Mouse (Mus musculus): ENCODE data around the gene Ccdc117. TPM values are rescaled to one million over a fixed set of nuclear protein-coding genes. Genes with fewer than 3 reads are reported as not detected.
"Not testable (repeated sequence)": the region's sequence is repeated elsewhere in the genome, so short reads cannot be mapped to it uniquely, and the experiment has no call there.

Ccdc117 gene
- total RNA-seq, 2 experiments from 2014 or later, result 14.7 to 16.3 TPM

GRCm38 (mm10) chr11:5519681-5520080, 22.3 kb downstream of the Ccdc117 start:
- intact Hi-C loops (cut with DNase I), result loop anchor here (2.0 kb wide), 2 partner anchors 23 to 35 kb away; partner anchors contain the start of gene Ccdc117
- Histone ChIP-seq H3K4me3 (no peak overlapping the region), H3K27ac (no peak overlapping the region)
- no peak for DNase-seq (ENCODE audit: extremely low spot score in 1 of 2, low spot score in 2 of 2)
- TF ChIP-seq CTCF (IDR thresholded peaks at IDR 0.05), result no peak

DNA sequence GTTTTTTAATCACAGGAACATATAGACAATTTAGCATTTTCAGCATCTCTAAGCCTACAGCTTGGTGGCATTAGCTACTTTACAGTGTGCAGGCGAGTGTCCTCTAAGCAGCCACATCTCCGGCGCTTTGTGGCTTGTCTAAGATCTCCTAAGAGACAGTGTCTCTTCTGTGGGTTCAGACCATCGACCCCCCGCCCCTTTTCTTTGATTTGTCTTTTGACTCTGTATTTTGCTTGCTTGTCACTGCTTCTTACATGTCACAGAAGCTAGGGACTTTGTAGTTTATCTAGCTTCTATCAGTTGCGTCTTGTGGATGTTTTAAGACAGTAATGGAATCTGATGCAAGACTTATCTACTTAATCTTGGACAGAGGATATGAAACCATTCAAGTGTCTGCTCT, 24.6 kb downstream of the Ccdc117 start:
- TF ChIP-seq CTCF (IDR thresholded peaks at IDR 0.05), result no peak
- Histone ChIP-seq H3K27ac (no peak overlapping the region), H3K4me3 (no peak overlapping the region)
- intact Hi-C loops (cut with DNase I), result no loop called here
- no peak for DNase-seq (ENCODE audit: extremely low spot score in 1 of 2, low spot score in 2 of 2)

GRCm38 (mm10) chr11:5516617-5517016, 25.4 kb downstream of the Ccdc117 start:
- H3K4me3 ChIP-seq, result no peak overlapping the region
- H3K27ac ChIP-seq, result no peak overlapping the region
- intact Hi-C loops (cut with DNase I), result no loop called here
- DNase-seq (ENCODE audit: extremely low spot score in 1 of 2, low spot score in 2 of 2), result no peak
- no peak for TF ChIP-seq CTCF (IDR thresholded peaks at IDR 0.05)

DNA sequence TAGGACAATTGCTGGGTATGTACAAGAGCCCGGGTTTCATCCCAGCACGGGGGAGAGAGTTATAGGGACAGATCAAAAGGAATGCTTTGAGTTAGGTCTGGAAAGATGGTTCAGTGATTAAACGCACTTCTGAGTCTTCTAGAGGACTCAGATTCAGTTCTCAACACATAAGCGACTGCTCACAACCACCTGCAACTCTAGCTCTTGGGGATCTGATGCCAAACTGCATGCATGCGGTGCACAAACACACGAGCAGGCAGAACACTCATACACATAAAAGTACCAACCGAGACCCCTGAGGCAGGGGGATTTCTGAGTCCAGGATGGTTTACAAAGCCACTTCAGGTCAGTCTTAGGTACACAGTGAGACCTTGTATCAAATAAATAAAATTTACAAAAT, 25.8 kb downstream of the Ccdc117 start:
- no peak overlapping the region for H3K27ac ChIP-seq
- no peak for DNase-seq (ENCODE audit: extremely low spot score in 1 of 2, low spot score in 2 of 2)
- intact Hi-C loops (cut with DNase I), result no loop called here
- H3K4me3 ChIP-seq, result no peak overlapping the region
- no peak for TF ChIP-seq CTCF (IDR thresholded peaks at IDR 0.05)

GRCm38 (mm10) chr11:5515655-5516054, 26.3 kb downstream of the Ccdc117 start:
- TF ChIP-seq CTCF (IDR thresholded peaks at IDR 0.05), result no peak
- Histone ChIP-seq H3K27ac (no peak overlapping the region), H3K4me3 (no peak overlapping the region)
- DNase-seq (ENCODE audit: extremely low spot score in 1 of 2, low spot score in 2 of 2), result no peak
- intact Hi-C loops (cut with DNase I), result no loop called here

DNA sequence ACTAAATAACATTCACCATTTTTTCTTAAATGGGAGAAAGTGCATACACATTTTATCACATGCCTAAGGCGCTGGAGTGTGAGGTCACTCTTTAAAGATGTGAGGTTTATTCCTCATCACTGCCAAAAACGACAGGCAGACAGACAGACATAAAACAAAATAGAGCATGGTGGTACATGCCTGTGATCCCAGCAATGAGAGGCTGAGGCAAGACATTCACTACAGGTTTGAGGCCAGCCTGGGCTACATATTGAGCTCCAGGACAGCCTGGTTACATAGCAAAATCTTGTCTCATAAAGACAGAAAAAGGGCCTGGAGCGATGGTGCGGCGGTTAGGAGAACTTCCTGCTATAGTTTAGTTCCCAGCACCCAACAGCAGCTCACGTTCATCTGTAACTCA, 26.8 kb downstream of the Ccdc117 start:
- no peak for DNase-seq (ENCODE audit: extremely low spot score in 1 of 2, low spot score in 2 of 2)
- no peak for TF ChIP-seq CTCF (IDR thresholded peaks at IDR 0.05)
- Histone ChIP-seq H3K27ac (no peak overlapping the region), H3K4me3 (no peak overlapping the region)
- intact Hi-C loops (cut with DNase I), result no loop called here

GRCm38 (mm10) chr11:5514091-5514490, 27.9 kb downstream of the Ccdc117 start:
- intact Hi-C loops (cut with DNase I), result no loop called here
- TF ChIP-seq CTCF (IDR thresholded peaks at IDR 0.05), result no peak
- Histone ChIP-seq H3K27ac (no peak overlapping the region), H3K4me3 (no peak overlapping the region)
- no peak for DNase-seq (ENCODE audit: extremely low spot score in 1 of 2, low spot score in 2 of 2)

- intact Hi-C loops (cut with DNase I), result no loop called here
- Histone ChIP-seq H3K4me3 (no peak overlapping the region), H3K27ac (no peak overlapping the region)
- no peak for DNase-seq (ENCODE audit: extremely low spot score in 1 of 2, low spot score in 2 of 2)
- no peak for TF ChIP-seq CTCF (IDR thresholded peaks at IDR 0.05)
These were observed 29.0 kb downstream of the Ccdc117 start for GRCm38 (mm10) chr11:5512961-5513360.

DNA sequence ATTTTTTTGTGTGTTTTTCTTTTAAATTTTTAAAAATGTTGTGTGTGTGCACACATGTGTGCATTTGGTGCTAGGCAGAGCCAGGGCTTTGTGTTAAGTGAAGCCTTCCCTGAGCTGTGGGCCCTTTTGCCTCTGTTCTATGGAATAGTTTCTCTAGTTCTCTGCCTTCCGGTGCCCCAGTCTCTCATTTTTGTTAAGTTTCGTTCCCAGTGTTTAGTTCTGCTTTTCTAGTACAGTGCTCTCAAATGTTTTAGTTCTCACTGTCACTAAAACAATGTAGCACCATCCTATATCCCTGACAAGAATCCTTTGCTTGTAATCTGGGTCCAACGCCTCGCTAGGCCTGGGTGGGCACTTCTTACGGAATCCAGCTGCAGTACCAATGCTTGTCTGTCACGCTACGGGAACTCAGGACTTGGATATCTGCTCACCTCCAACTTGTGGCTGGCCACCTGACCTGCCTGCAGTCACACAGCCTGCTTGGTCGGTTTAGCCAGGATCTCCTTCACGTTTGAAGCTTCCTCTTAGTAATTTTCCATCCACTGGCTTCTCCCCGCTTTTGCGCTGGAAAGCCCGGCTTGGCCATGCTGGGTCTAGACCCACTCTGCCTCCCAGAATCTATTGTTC, 29.8 kb downstream of the Ccdc117 start:
- no peak overlapping the region for H3K4me3 ChIP-seq
- no peak for TF ChIP-seq CTCF (IDR thresholded peaks at IDR 0.05)
- no peak for DNase-seq (ENCODE audit: extremely low spot score in 1 of 2, low spot score in 2 of 2)
- H3K27ac ChIP-seq, result no peak overlapping the region
- intact Hi-C loops (cut with DNase I), result no loop called here

GRCm38 (mm10) chr11:5510686-5511085, 31.3 kb downstream of the Ccdc117 start:
- DNase-seq (ENCODE audit: extremely low spot score in 1 of 2, low spot score in 2 of 2); intact Hi-C loops (cut with DNase I); H3K4me3 ChIP-seq; H3K27ac ChIP-seq: not testable (repeated sequence)

DNA sequence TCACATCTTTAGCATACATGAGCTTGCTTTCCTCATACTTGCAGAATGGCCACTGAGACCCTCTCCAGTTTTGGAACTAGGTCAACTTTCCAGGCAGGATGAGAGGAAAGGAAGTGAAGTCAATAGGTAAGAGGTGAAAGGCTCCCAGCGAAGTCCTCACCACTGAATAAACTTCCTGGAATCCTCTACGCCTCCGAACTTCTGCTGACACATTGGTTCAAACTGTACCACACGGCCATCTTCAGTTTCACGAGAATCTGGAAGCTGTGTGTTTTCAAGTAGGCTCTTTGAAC, 31.9 kb downstream of the Ccdc117 start:
- intact Hi-C loops (cut with DNase I), result no loop called here
- Histone ChIP-seq H3K4me3 (no peak overlapping the region), H3K27ac (no peak overlapping the region)
- TF ChIP-seq CTCF (IDR thresholded peaks at IDR 0.05), result no peak
- DNase-seq (ENCODE audit: extremely low spot score in 1 of 2, low spot score in 2 of 2), result no peak

- intact Hi-C loops (cut with DNase I), result no loop called here
- no peak overlapping the region for H3K27ac ChIP-seq
- DNase-seq (ENCODE audit: extremely low spot score in 1 of 2, low spot score in 2 of 2), result no peak
- no peak for TF ChIP-seq CTCF (IDR thresholded peaks at IDR 0.05)
- no peak overlapping the region for H3K4me3 ChIP-seq
These were observed 32.5 kb downstream of the Ccdc117 start for GRCm38 (mm10) chr11:5509215-5510098.
